Mouse (Mus musculus): ENCODE data around the gene Phkg2. TPM values are rescaled to one million over a fixed set of nuclear protein-coding genes. Genes with fewer than 3 reads are reported as not detected.
A peak's percentile ranks its signal among the peaks of the same experiment; 100 is the strongest.

Gene Phkg2
- polyA plus RNA-seq (2015; fragmentation: Nextera tagmentation; extraction: Ambion mirVana): 59.4 and 62.5 TPM in 2 replicates

- Histone ChIP-seq H3K9me3 (replicated peaks; ENCODE audit: control insufficient read depth, low read length, poor library complexity, severe bottlenecking) (no peaks in the 10 kb centered on the region), H3K4me1 (ENCODE audit: control insufficient read depth, insufficient read depth, low read length) (peaks cover 20% of the 10 kb centered on the region), H3K9ac (ENCODE audit: low read depth, low read length) (peak within 1 kb of the TSS; percentile 85), H3K4me2 (ENCODE audit: low read length) (peak within 1 kb of the TSS; percentile 93), H3K4me3 (ENCODE audit: low read depth, low read length) (peak within 1 kb of the TSS; percentile 72), H3K27me3 (ENCODE audit: control insufficient read depth, insufficient read depth, low read depth, low read length) (no peaks in the 10 kb centered on the region), H3K36me3 (ENCODE audit: control insufficient read depth, insufficient read depth, low read length) (peaks cover 8% of the 10 kb centered on the region), H3K27ac (ENCODE audit: low read length) (peak within 1 kb of the TSS; percentile 84)
- under 1% methylated on average over 17 of the region's 17 CpGs for WGBS
- peak; percentile 98 for ATAC-seq
Observed at GRCm38 (mm10) chr7:127572895-127573471, at the start of gene Phkg2. Gene Phkg2, plus strand, starts transcription at chr7:127573340.

- H3K4me1 ChIP-seq (ENCODE audit: control insufficient read depth, insufficient read depth, low read length): peaks cover 3% of the 10 kb centered on the region; the same call in 1 of the 2 replicates
- ATAC-seq: no peak
- WGBS: 98% methylated on average over 3 of the region's 3 CpGs
- peaks cover 72% of the 10 kb centered on the region for H3K36me3 ChIP-seq (ENCODE audit: control insufficient read depth, insufficient read depth, low read length)
- H3K9ac ChIP-seq (ENCODE audit: low read depth, low read length): no peak overlapping the region
- no peaks in the 10 kb centered on the region for H3K9me3 ChIP-seq (replicated peaks; ENCODE audit: control insufficient read depth, low read length, poor library complexity, severe bottlenecking)
- H3K27me3 ChIP-seq (ENCODE audit: control insufficient read depth, insufficient read depth, low read depth, low read length): no peaks in the 10 kb centered on the region
- H3K4me3 ChIP-seq (ENCODE audit: low read depth, low read length): no peak overlapping the region
- H3K27ac ChIP-seq (ENCODE audit: low read length): no peak overlapping the region
- H3K4me2 ChIP-seq (ENCODE audit: low read length): no peak overlapping the region
Observed at GRCm38 (mm10) chr7:127541671-127542070, 31.5 kb upstream of the Phkg2 start.

- no peak overlapping the region for H3K4me3 ChIP-seq (ENCODE audit: low read depth, low read length)
- ATAC-seq: no peak
- H3K4me2 ChIP-seq (ENCODE audit: low read length): no peak overlapping the region
- WGBS: 91% methylated on average over 15 of the region's 15 CpGs
- H3K27me3 ChIP-seq (ENCODE audit: control insufficient read depth, insufficient read depth, low read depth, low read length): no peaks in the 10 kb centered on the region
- no peaks in the 10 kb centered on the region for H3K9me3 ChIP-seq (replicated peaks; ENCODE audit: control insufficient read depth, low read length, poor library complexity, severe bottlenecking)
- peaks cover under 1% of the 10 kb centered on the region; the same call in 1 of the 2 replicates for H3K4me1 ChIP-seq (ENCODE audit: control insufficient read depth, insufficient read depth, low read length)
- no peak overlapping the region for H3K9ac ChIP-seq (ENCODE audit: low read depth, low read length)
- no peak overlapping the region for H3K27ac ChIP-seq (ENCODE audit: low read length)
- peaks cover 36% of the 10 kb centered on the region for H3K36me3 ChIP-seq (ENCODE audit: control insufficient read depth, insufficient read depth, low read length)
Observed at GRCm38 (mm10) chr7:127549116-127549835, 23.9 kb upstream of the Phkg2 start.

GRCm38 (mm10) chr7:127551558-127551957 lies 21.6 kb upstream of the Phkg2 start:
- Histone ChIP-seq H3K4me1 (ENCODE audit: control insufficient read depth, insufficient read depth, low read length) (no peaks in the 10 kb centered on the region), H3K9ac (ENCODE audit: low read depth, low read length) (no peak overlapping the region), H3K27ac (ENCODE audit: low read length) (no peak overlapping the region), H3K4me2 (ENCODE audit: low read length) (no peak overlapping the region), H3K36me3 (ENCODE audit: control insufficient read depth, insufficient read depth, low read length) (peaks cover 38% of the 10 kb centered on the region), H3K4me3 (ENCODE audit: low read depth, low read length) (no peak overlapping the region), H3K9me3 (replicated peaks; ENCODE audit: control insufficient read depth, low read length, poor library complexity, severe bottlenecking) (no peaks in the 10 kb centered on the region), H3K27me3 (ENCODE audit: control insufficient read depth, insufficient read depth, low read depth, low read length) (no peaks in the 10 kb centered on the region)
- no peak for ATAC-seq
- WGBS: 96% methylated on average over 8 of the region's 8 CpGs

- Histone ChIP-seq H3K4me3 (ENCODE audit: low read depth, low read length) (no peak overlapping the region), H3K36me3 (ENCODE audit: control insufficient read depth, insufficient read depth, low read length) (peaks cover 44% of the 10 kb centered on the region)
- WGBS: 97% methylated on average over 11 of the region's 11 CpGs
Observed at GRCm38 (mm10) chr7:127560580-127560979, 12.6 kb upstream of the Phkg2 start.

GRCm38 (mm10) chr7:127561340-127561858 lies 11.7 kb upstream of the Phkg2 start, which contains the start of gene Tmem265:
Gene Tmem265, plus strand, starts transcription at chr7:127561390.
- no peak within 1 kb of the TSS for H3K27ac ChIP-seq (ENCODE audit: low read length)
- no peak within 1 kb of the TSS for H3K4me2 ChIP-seq (ENCODE audit: low read length)
- H3K36me3 ChIP-seq (ENCODE audit: control insufficient read depth, insufficient read depth, low read length): peaks cover 45% of the 10 kb centered on the region
- H3K9ac ChIP-seq (ENCODE audit: low read depth, low read length): no peak within 1 kb of the TSS
- H3K27me3 ChIP-seq (ENCODE audit: control insufficient read depth, insufficient read depth, low read depth, low read length): no peaks in the 10 kb centered on the region
- ATAC-seq: no peak
- 92% methylated on average over 5 of the region's 5 CpGs for WGBS
- H3K4me1 ChIP-seq (ENCODE audit: control insufficient read depth, insufficient read depth, low read length): no peaks in the 10 kb centered on the region
- no peaks in the 10 kb centered on the region for H3K9me3 ChIP-seq (replicated peaks; ENCODE audit: control insufficient read depth, low read length, poor library complexity, severe bottlenecking)
- H3K4me3 ChIP-seq (ENCODE audit: low read depth, low read length): no peak within 1 kb of the TSS

More at GRCm38 (mm10) chr7:127560580-127560979, 12.6 kb upstream of the Phkg2 start:
- Histone ChIP-seq H3K9me3 (replicated peaks; ENCODE audit: control insufficient read depth, low read length, poor library complexity, severe bottlenecking) (no peaks in the 10 kb centered on the region), H3K9ac (ENCODE audit: low read depth, low read length) (no peak overlapping the region), H3K4me2 (ENCODE audit: low read length) (no peak overlapping the region), H3K4me1 (ENCODE audit: control insufficient read depth, insufficient read depth, low read length) (no peaks in the 10 kb centered on the region), H3K27ac (ENCODE audit: low read length) (no peak overlapping the region), H3K27me3 (ENCODE audit: control insufficient read depth, insufficient read depth, low read depth, low read length) (no peaks in the 10 kb centered on the region)
- no peak for ATAC-seq

- no peak overlapping the region for H3K4me2 ChIP-seq (ENCODE audit: low read length)
- 83% methylated on average over 6 of the region's 6 CpGs for WGBS
- no peak for ATAC-seq
- no peaks in the 10 kb centered on the region for H3K27me3 ChIP-seq (ENCODE audit: control insufficient read depth, insufficient read depth, low read depth, low read length)
- H3K27ac ChIP-seq (ENCODE audit: low read length): no peak overlapping the region
- H3K9me3 ChIP-seq (replicated peaks; ENCODE audit: control insufficient read depth, low read length, poor library complexity, severe bottlenecking): no peaks in the 10 kb centered on the region
- H3K9ac ChIP-seq (ENCODE audit: low read depth, low read length): no peak overlapping the region
- no peaks in the 10 kb centered on the region for H3K4me1 ChIP-seq (ENCODE audit: control insufficient read depth, insufficient read depth, low read length)
- no peak overlapping the region for H3K4me3 ChIP-seq (ENCODE audit: low read depth, low read length)
- peaks cover 22% of the 10 kb centered on the region for H3K36me3 ChIP-seq (ENCODE audit: control insufficient read depth, insufficient read depth, low read length)
Observed at GRCm38 (mm10) chr7:127564381-127565150, 8.6 kb upstream of the Phkg2 start.

GRCm38 (mm10) chr7:127573503-127574008 lies 416 bp downstream of the Phkg2 start:
- ATAC-seq: peak; percentile 4
- peak overlapping the region; percentile 72 for H3K4me3 ChIP-seq (ENCODE audit: low read depth, low read length)
- H3K9ac ChIP-seq (ENCODE audit: low read depth, low read length): peak overlapping the region; percentile 85
- peaks cover 20% of the 10 kb centered on the region for H3K4me1 ChIP-seq (ENCODE audit: control insufficient read depth, insufficient read depth, low read length)
- H3K27me3 ChIP-seq (ENCODE audit: control insufficient read depth, insufficient read depth, low read depth, low read length): no peaks in the 10 kb centered on the region
- H3K9me3 ChIP-seq (replicated peaks; ENCODE audit: control insufficient read depth, low read length, poor library complexity, severe bottlenecking): no peaks in the 10 kb centered on the region
- under 1% methylated on average over 17 of the region's 28 CpGs for WGBS
- peaks cover 13% of the 10 kb centered on the region for H3K36me3 ChIP-seq (ENCODE audit: control insufficient read depth, insufficient read depth, low read length)
- H3K27ac ChIP-seq (ENCODE audit: low read length): peak overlapping the region; percentile 84
- peak overlapping the region; percentile 93 for H3K4me2 ChIP-seq (ENCODE audit: low read length)

Measured in midbrain, embryonic 16.5 days (tissue).